Mouse (Mus musculus): Measurements from ENCODE around the gene Dap3.
"Not testable (repeated sequence)": the region's sequence is repeated elsewhere in the genome, so short reads cannot be mapped to it uniquely, and the experiment has no call there.

The Dap3 gene

DNA sequence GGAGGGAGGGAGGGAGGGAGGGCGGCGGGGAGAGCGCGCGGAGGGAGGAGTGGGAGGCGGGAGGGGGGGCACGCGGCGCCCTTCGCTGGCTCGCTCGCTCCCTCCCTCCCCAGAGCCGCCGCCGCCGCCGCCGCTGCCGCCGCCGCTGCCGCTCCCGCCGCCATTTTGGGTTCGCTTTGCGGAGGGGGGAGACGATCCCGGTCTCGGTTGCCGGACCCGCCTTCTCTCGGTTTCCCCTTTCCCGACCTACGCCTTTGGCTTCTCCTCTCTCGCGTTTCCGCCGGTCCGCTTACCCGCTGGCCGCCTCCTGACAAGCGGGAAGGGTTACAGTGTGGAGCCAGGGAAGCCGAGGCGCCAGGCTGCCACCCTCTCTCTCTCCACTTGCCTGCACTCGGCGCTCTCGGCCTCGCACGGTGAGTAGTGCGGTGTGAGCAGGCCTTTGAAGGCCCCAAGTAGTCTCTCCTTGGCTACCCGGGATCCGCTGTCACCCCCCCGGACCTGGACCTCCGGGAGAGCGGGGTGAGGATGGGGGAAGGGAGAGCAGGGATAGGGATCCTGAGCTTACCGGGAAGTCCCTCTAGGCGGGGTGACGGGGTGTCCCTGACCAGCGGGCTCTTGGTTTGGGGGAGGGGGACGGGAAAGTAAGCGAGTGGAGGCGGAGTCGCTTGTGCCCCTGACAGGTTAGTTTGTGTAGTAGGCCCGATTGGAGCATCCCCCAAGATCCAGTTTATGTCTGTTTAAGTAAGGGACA is at the start of gene Dap3, which contains the start of gene Ash1l:
Gene Dap3 (minus strand): TSS at position 606 of the 751 bp plus-strand sequence.
Gene Ash1l (plus strand): TSS at position 47 of the 751 bp plus-strand sequence.
- peak; percentile 81 for DNase-seq

- no peak for DNase-seq
Measured at GRCm38 (mm10) chr3:88992793-88993192, 41.8 kb upstream of the Dap3 start.

GRCm38 (mm10) chr3:88983921-88984381 is 33.0 kb upstream of the Dap3 start:
- peak; percentile 30 for DNase-seq

DNA sequence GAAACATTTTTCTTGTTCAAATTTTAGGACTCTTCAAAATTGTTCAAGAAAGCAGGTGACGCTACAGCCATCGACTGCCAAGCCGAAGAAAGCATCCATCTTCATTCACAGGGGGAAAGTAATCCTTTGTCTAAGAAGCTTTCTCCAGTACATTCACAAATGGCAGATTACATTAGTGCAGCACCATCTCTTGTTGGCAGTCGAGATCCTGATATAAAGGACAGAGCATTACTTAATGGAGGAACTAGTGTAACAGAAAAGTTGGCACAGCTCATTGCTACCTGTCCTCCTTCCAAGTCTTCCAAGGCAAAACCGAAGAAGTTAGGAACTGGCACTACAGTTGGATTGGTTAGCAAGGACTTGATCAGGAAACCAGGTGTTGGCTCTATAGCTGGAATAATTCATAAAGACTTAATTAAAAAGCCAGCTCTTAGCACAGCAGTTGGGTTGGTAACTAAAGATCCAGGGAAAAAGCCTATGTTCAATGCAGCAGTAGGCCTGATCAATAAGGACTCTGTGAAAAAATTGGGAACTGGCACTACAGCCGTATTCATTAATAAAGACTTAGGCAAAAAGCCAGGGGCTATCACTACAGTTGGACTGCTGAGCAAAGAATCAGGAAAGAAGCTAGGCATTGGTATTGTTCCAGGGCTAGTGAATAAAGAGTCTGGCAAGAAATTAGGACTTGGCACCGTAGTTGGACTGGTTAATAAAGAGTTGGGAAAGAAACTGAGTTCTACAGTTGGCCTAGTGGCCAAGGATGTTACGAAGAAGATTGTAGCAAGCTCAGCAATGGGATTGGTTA is 30.4 kb upstream of the Dap3 start:
- no peak for DNase-seq

GRCm38 (mm10) chr3:88975012-88975411 is 24.0 kb upstream of the Dap3 start:
- DNase-seq: no peak

DNA sequence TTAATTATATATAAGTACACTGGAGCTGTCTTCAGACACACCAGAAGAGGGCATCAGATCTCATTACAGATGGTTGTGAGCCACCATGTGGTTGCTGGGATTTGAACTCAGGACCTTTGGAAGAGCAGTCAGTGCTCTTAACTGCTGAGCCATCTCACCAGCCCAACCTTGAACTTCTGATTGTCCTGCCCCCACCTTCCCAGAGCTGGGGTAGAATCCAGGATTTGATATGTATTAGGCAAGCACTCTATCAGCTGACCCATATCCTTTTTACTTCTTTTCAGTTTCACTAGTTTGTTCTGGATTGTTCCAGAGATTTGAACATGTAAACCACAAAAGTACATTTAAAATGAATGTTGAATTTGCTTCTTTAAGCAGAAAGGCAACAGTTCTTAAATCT is 12.2 kb upstream of the Dap3 start:
- DNase-seq: not testable (repeated sequence)

GRCm38 (mm10) chr3:88953736-88954135 is 2.8 kb upstream of the Dap3 start:
- DNase-seq: no peak

DNA sequence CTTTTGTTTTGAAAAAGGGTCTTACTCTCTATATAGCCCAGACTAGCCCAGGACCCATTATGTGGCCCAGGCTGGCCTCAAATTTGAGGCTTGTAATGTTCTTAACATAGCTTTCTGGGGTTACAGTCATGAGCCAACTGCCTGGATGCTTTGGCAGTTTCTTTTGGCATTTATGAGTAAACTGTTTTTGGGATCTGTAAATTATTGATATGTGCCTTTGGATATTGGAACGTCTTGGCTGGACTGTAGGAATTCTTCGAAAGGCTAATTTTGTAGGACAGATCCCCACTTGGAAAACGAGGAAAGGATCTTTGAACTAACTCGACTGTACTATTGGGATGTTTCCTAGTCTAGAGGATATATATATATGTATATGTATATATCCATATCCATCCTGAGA is 2.3 kb upstream of the Dap3 start:
- no peak for DNase-seq

DNA sequence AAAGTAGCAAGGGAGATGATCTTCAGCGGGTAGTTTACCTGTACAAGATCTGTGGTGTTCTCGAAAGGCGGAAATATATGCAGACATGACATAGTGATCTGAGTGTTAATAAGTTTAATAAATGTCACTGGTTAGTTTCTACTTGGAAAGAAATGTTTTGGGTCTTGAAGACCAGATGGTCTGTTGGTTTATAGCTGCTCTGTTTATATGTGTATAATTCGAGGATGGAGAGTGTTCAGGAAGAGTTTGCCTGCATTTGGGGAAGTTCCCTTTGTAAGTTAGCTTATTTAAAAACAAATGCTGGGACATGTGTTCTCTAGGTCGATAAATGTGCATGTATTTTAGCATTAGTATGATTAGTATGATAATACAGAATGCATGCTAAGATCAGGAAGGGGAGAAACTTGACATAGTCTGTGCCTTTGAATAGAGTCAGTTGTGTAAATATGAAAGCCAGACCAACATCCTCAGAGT is 383 bp upstream of the Dap3 start:
- DNase-seq: no peak

DNA sequence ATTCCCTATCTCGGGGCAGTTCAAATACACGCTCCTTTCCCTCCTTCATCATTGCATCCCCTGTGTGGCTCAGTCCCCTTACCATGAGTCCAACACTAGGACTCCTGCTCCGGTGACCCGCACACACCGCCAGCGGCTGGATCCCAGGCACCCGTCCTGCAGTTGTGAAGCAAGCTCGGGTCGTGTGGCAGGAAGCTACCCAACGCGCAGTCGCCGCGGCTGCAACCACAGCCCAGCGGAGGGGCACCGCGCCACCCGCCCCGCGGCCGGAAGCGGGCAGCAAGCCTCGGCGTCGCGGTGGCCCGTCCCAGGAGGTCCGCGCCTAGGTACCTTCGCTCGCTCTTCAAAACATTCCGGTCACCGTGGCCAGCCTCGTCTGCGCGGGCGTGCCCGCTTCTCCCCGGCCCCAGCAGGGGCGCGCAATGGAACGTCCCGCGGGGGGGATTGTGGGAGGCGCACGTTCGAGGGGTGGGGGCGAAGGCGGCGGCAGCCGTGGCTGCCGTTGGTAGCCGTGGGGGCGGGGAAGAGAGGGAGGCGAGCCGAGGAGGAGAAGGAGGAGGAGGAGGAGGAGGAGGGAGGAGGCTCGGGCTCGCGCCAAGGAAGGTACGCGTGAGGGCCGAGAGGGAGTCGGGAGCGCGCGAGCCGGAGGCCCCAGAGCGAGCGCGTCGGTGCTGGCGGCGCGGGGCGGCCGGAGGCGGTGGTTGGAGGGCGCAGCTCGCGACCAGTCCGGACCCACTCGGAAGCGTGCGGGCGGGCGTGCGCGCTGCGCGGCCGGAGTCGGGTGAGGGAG is 1.0 kb downstream of the Dap3 start:
- DNase-seq: peak; percentile 96

DNA sequence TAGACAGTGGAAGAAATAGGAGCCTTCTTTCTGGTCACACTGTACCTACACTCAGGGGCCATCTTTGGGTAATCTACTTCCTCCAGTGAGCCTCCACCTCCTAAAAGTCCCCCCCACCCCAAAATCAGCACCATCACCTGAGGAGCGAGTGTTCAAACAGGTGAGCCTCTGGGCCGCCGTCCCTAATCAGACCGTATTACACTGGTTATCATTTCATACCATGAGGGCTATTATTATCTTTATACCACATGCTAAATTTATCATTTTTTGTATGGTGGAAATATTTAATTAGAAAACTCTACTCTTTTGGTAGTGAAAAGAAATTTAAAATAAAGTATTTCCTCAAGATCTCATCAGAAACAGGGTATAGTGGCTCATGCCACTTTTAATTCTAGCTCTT is 6.9 kb downstream of the Dap3 start:
- DNase-seq: no peak

- no peak for DNase-seq
Measured at GRCm38 (mm10) chr3:88942316-88942880, 8.6 kb downstream of the Dap3 start.

DNA sequence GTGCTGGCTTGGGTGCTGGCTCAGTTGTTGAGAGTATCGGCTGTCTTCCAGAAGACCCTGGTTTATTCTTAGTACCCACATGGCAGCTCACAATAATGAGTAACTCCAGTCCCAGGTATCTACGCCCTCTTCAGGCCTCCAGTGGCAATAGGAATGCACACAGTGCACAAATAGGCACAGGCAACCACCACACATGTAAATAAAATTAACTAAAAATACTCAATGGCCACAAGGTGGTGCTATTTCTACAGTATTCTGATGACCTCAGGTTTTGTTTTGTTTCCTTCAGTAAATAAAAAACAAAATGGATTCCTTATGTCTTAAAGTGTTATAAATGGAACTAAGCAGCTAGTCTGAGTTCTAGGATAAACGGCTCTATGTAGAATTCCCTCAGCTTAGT is 11.2 kb downstream of the Dap3 start:
- DNase-seq: peak; percentile 35

- DNase-seq: no peak
Measured at GRCm38 (mm10) chr3:88939071-88939470, 11.9 kb downstream of the Dap3 start.

GRCm38 (mm10) chr3:88929501-88929900 is 21.5 kb downstream of the Dap3 start:
- DNase-seq: no peak

GRCm38 (mm10) chr3:88925651-88926050 is 25.3 kb downstream of the Dap3 start:
- DNase-seq: no peak

GRCm38 (mm10) chr3:88923989-88924591 is 26.9 kb downstream of the Dap3 start:
- DNase-seq: peak; percentile 34

DNA sequence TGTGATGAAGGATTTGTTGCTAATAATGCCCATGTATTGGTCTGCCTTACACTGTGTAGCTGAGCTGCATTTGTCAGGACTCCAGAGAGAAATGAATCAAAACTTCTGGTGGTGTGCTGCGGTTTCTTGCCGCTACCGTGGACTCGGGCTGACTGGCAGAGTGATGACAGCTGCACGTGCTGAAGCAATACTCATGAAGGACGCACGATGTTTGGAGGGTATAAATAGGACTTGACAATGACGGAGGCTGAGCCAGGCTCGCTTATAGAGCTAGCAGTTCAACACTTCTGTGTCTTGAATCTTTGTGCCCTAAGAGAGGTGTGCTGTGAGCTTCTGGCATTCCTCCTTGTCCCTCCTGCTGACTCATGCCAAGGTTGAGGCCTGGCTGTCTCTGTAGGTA is 29.6 kb downstream of the Dap3 start:
- no peak for DNase-seq

DNA sequence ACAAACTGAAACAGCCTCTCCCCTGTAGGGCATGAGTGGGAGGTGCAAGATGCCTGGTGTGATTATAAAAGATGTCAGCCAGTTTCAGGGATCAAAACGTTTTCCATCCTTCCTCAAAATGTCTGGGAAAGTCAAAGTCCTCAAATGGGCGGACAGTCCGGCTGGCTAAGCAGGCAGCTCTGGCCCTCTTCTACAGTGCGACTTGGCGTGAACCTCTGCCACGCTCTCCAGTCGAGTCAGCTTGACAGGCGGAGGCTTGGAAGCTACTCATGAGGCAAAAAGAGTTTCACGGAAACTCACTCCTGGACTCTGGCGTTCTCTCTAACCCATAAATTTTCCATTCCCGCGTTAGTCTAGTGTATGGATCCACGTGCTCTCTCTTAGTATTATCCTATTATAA is 32.0 kb downstream of the Dap3 start:
- DNase-seq: no peak

- no peak for DNase-seq
Measured at GRCm38 (mm10) chr3:88914384-88914810, 36.6 kb downstream of the Dap3 start.

DNA sequence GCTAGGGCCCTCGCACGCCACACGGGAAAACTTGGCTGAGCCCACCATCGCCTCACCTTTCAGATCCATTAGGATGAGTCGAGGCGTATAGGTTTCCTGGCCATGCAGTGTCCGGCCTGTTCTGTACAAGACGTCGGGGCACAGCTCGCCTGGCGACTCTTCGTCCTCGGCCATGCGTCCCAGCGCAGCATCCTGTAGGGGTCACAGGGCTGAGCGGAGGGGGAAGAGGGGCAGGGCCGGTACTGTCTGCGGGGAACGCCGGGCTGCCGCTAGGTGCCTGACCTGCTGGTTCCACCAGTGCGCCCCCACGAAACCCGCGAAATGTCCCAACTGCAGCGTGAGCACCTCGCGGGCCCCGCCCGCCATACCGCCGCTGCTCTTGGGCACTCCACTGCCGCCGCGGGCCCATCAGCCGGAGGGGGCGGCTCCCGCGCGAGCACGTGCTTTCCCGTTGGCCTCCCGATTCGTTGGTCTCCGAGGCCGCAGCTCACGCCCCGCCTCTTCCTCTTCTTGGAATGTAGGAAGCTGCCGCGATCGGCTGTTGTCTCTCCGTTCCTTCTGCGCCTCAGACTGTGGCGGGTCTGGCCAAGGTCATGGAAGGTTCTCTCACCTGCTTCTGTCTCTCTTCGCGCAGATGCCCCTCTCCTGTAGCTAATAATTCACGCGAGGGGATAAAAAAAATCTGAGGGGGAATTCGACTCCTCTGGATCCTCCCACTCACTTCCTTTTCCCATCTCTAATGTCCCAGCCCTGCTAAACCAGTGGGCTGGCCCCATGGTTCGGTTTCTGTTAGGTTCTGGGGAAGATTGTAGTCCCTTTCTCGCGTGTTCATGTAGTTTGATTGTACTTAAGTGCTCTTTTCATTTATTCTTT is 37.2 kb downstream of the Dap3 start, which contains the start of gene Msto1:
Gene Msto1 (minus strand): TSS at position 489 of the 873 bp plus-strand sequence.
- DNase-seq: peak; percentile 97

Measured in lung, postnatal 10 days (tissue).